Mouse (Mus musculus) thymus, adult 2 months (tissue): ENCODE data around the gene Gm5431. TPM values are rescaled to one million over a fixed set of nuclear protein-coding genes. Genes with fewer than 3 reads are reported as not detected.

Source experiments
- DNase-seq: peaks from one replicate; pipeline ENCODE4 v3.0.0; 2021
- H3K27ac ChIP-seq: fragments of 200-500 bp; 2 replicates; pipeline ENCODE4 v1.5.1; 2012; ENCODE audit warnings: low read length, control low read depth; ENCODE audit not compliant: control insufficient read depth, insufficient read depth
- H3K27me3 ChIP-seq: fragments of 200-500 bp; 2 replicates; pipeline ENCODE4 v1.6.1; 2012; ENCODE audit warnings: mild to moderate bottlenecking, low read length, moderate library complexity, mixed read lengths; ENCODE audit not compliant: control insufficient read depth, insufficient read depth
- H3K36me3 ChIP-seq: fragments of 200-500 bp; 2 replicates; pipeline ENCODE4 v1.6.1; 2012; ENCODE audit warnings: mild to moderate bottlenecking, low read length, moderate library complexity; ENCODE audit not compliant: control insufficient read depth, insufficient read depth
- H3K4me1 ChIP-seq: fragments of 200-500 bp; replicated peaks from 2 replicates; pipeline ENCODE4 v1.6.1; 2012; ENCODE audit warnings: low read length; ENCODE audit not compliant: control insufficient read depth, insufficient read depth
- H3K4me3 ChIP-seq: fragments of 200-500 bp; 2 replicates; pipeline ENCODE4 v1.5.1; 2012; ENCODE audit warnings: mild to moderate bottlenecking, low read length, control low read depth, moderate library complexity; ENCODE audit not compliant: control insufficient read depth, insufficient read depth
- CTCF ChIP-seq: fragments of 200-500 bp; IDR thresholded peaks from 2 replicates; pipeline ENCODE4 v1.5.1; 2012; ENCODE audit warnings: mild to moderate bottlenecking, control low read depth, low read length, moderate library complexity, borderline replicate concordance; ENCODE audit not compliant: control insufficient read depth, poor library complexity, insufficient read depth; ENCODE audit errors: extremely low read depth
- POLR2A ChIP-seq: fragments of 200-500 bp; IDR thresholded peaks from 2 replicates; pipeline ENCODE4 v1.6.1; 2012; ENCODE audit warnings: mild to moderate bottlenecking, low read length, control low read depth, moderate library complexity; ENCODE audit not compliant: control insufficient read depth, poor library complexity, insufficient read depth; ENCODE audit errors: extremely low read depth
- WGBS: fragments of 180-500 bp; shearing (Covaris S2); methylation state at CpG from one replicate; pipeline ENCODE4 v1.1.7; 2018; 5-methylcytosine and 5-hydroxymethylcytosine counted together
- polyA plus RNA-seq: library from polyadenylated mRNA; depleted of rRNA; stranded (reverse); fragments of >200 nt; gene quantifications from 2 replicates; pipeline ENCODE4 v1.2.3, GENCODE M21; 2012

The Gm5431 gene
- polyA plus RNA-seq, 1 experiment, result 0.34 TPM

DNA sequence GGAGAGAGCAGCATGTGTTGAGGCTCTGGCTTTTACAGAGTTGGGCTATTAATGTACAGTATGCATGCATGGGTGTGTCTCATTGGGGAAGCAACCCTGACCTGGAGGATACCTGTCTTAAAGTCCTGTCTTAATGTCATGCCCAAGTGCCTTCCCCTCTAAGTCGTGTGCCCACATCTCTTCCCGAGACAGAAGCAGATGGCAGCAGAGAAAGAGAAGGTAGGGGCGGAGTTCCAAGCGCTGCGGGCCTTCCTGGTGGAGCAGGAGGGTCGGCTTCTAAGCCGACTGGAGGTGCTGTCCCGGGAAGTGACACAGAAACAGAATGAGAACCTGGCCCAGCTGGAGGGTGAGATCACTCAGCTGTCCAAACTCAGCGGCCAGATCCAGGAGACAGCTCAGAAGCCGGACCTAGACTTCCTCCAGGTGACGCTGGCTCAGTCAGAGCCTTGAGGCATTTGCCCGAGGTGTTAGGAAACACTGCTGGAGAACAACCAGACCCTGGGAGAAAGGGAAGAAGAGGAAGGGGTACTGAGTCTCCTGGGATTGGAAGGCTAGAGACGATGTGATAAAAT, 56.7 kb downstream of the Gm5431 start:
- no peak overlapping the region for H3K27ac ChIP-seq
- no peak for TF ChIP-seq CTCF
- TF ChIP-seq POLR2A, result no peak
- H3K36me3 ChIP-seq, result no peaks in the 10 kb centered on the region
- no peak overlapping the region for H3K4me3 ChIP-seq
- DNase-seq, result no peak
- 81% methylated on average over 13 of the region's 13 CpGs for WGBS
- no peaks in the 10 kb centered on the region for H3K27me3 ChIP-seq
- no peaks in the 10 kb centered on the region; the same call in 1 of the 2 replicates for H3K4me1 ChIP-seq

DNA sequence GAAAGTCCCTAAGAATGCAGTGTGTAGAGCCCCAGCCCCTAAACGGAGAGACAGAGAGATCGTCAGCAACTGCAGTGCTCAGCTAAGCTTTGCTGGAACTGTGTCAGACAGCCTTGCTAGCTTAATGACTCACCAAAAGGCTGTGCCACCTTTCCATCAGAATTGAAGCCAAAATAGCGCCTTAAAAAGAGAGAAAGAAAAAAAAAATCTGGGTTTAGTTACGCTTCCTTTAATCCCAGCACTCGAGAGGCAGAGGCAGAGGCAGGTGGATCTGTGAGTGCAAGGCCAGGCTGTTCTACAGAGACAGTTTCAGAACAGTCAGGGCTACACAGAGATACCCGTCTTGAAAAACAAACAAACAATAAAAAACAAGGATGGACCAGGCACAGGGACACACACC, 57.7 kb downstream of the Gm5431 start:
- DNase-seq, result no peak

GRCm38 (mm10) chr11:48843202-48843601, 58.8 kb downstream of the Gm5431 start:
- no peaks in the 10 kb centered on the region for H3K27me3 ChIP-seq

More for the DNA sequence above, 57.7 kb downstream of the Gm5431 start:
- H3K27me3 ChIP-seq, result no peaks in the 10 kb centered on the region
- no peaks in the 10 kb centered on the region; the same call in 1 of the 2 replicates for H3K4me1 ChIP-seq
- H3K4me3 ChIP-seq, result no peak overlapping the region
- H3K27ac ChIP-seq, result no peak overlapping the region
- TF ChIP-seq CTCF (no peak), POLR2A (no peak)
- H3K36me3 ChIP-seq, result no peaks in the 10 kb centered on the region
- WGBS, result 85% methylated on average over 6 of the region's 6 CpGs

GRCm38 (mm10) chr11:48842378-48842792, 59.6 kb downstream of the Gm5431 start:
- H3K36me3 ChIP-seq, result no peaks in the 10 kb centered on the region
- H3K27me3 ChIP-seq, result no peaks in the 10 kb centered on the region
- WGBS, result 84% methylated on average over 4 of the region's 4 CpGs
- no peak overlapping the region for H3K27ac ChIP-seq
- H3K4me1 ChIP-seq, result peaks cover 12% of the 10 kb centered on the region
- no peak for TF ChIP-seq CTCF
- no peak overlapping the region for H3K4me3 ChIP-seq
- no peak for DNase-seq

More at GRCm38 (mm10) chr11:48843202-48843601, 58.8 kb downstream of the Gm5431 start:
- no peak for DNase-seq
- Histone ChIP-seq H3K36me3 (no peaks in the 10 kb centered on the region), H3K4me1 (peaks cover 6% of the 10 kb centered on the region), H3K4me3 (no peak overlapping the region), H3K27ac (no peak overlapping the region)
- no peak for TF ChIP-seq CTCF
- TF ChIP-seq POLR2A, result no peak
- WGBS, result 94% methylated on average over 11 of the region's 11 CpGs

DNA sequence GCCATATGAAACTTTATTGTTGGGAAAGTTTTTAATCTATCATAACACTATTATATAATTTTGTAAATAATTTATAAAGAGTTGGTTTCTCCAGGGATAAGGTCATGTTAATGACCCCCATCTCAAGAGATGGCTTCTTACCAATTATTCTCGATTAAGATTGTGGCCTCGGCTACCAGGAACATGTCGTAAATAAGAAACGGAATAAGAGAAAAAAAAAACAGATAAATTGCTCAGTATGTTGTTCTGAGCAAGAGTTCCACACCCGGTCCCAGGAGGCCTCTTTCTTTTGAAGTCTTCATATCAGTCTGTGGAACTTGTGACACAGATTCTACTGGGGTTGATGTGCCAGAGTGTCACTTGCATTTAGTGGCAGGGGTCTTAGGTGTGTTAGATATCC, 60.8 kb downstream of the Gm5431 start:
- H3K27me3 ChIP-seq, result no peaks in the 10 kb centered on the region
- peaks cover 17% of the 10 kb centered on the region for H3K4me1 ChIP-seq
- no peak for DNase-seq
- H3K27ac ChIP-seq, result no peak overlapping the region
- H3K36me3 ChIP-seq, result no peaks in the 10 kb centered on the region
- 92% methylated on average over 5 of the region's 5 CpGs for WGBS
- H3K4me3 ChIP-seq, result no peak overlapping the region
- no peak for TF ChIP-seq CTCF
- no peak for TF ChIP-seq POLR2A

- Histone ChIP-seq H3K4me3 (no peak overlapping the region), H3K4me1 (peaks cover 17% of the 10 kb centered on the region), H3K27ac (no peak overlapping the region), H3K36me3 (no peaks in the 10 kb centered on the region), H3K27me3 (no peaks in the 10 kb centered on the region)
- DNase-seq, result no peak
- TF ChIP-seq CTCF, result no peak
- no peak for TF ChIP-seq POLR2A
Observed at GRCm38 (mm10) chr11:48840805-48841204, 61.2 kb downstream of the Gm5431 start.

GRCm38 (mm10) chr11:48838879-48839680, 62.9 kb downstream of the Gm5431 start:
- Histone ChIP-seq H3K36me3 (no peaks in the 10 kb centered on the region), H3K27ac (no peak overlapping the region), H3K4me3 (no peak overlapping the region), H3K27me3 (no peaks in the 10 kb centered on the region), H3K4me1 (peaks cover 17% of the 10 kb centered on the region)
- no peak for TF ChIP-seq CTCF
- TF ChIP-seq POLR2A, result no peak
- WGBS, result 88% methylated on average over 10 of the region's 10 CpGs
- DNase-seq, result no peak
